Mouse (Mus musculus) E14TG2a.4 (cell line): ENCODE results near the gene Dennd2a.

ENCODE experiments used
- H3K27me3 ChIP-seq: 2 replicates; pipeline ENCODE4 v1.6.1; 2014; ENCODE audit warnings: low read length, control low read depth; ENCODE audit not compliant: insufficient read depth
- H3K36me3 ChIP-seq: 2 replicates; pipeline ENCODE4 v1.6.1; 2014; ENCODE audit warnings: low read length, control low read depth; ENCODE audit not compliant: insufficient read depth
- H3K4me1 ChIP-seq: replicated peaks from 2 replicates; pipeline ENCODE4 v1.6.1; 2014; ENCODE audit warnings: low read depth, low read length, control low read depth
- H3K4me3 ChIP-seq: replicated peaks from 2 replicates; pipeline ENCODE4 v1.5.1; 2014; ENCODE audit warnings: mild to moderate bottlenecking, low read length
- H3K9me3 ChIP-seq: 2 replicates; pipeline ENCODE4 v1.6.1; 2014; ENCODE audit warnings: low read length, control low read depth
- CTCF ChIP-seq: conservative IDR thresholded peaks from 2 replicates; pipeline ENCODE4 v1.5.1; 2014; ENCODE audit warnings: low read length
- NANOG ChIP-seq: IDR thresholded peaks from 2 replicates; pipeline ENCODE4 v1.6.1; 2014; ENCODE audit warnings: borderline replicate concordance, low read length, mixed read lengths
- POU5F1 ChIP-seq: IDR thresholded peaks from 2 replicates; pipeline ENCODE4 v1.6.1; 2014; ENCODE audit warnings: low read length, borderline replicate concordance

Gene Dennd2a

DNA sequence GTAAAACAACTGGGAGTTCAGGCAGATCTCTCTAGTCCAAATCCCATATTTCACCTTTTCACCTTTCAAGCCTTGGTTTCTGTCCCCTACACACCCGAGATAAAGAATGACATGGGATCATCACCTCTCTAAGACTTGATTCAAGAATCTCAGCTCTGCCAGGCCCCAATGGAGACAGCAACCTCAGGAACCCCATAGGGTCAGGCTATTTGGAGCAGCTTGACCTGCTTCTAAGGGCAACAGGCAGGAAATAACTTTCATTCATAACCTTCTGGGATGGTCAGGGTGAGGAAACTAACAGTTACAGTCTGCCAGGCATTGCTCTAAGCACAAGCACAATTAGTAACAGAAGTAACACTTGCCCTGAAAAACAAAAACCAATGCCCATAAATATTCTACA lies 21.0 kb downstream of the Dennd2a start:
- Histone ChIP-seq H3K4me3 (no peak overlapping the region), H3K27me3 (no peaks in the 10 kb centered on the region), H3K4me1 (peaks cover 76% of the 10 kb centered on the region), H3K36me3 (peaks cover 15% of the 10 kb centered on the region; the same call in 1 of the 2 replicates), H3K9me3 (no peaks in the 10 kb centered on the region)
- no peak for TF ChIP-seq POU5F1
- no peak for TF ChIP-seq CTCF
- no peak for TF ChIP-seq NANOG

DNA sequence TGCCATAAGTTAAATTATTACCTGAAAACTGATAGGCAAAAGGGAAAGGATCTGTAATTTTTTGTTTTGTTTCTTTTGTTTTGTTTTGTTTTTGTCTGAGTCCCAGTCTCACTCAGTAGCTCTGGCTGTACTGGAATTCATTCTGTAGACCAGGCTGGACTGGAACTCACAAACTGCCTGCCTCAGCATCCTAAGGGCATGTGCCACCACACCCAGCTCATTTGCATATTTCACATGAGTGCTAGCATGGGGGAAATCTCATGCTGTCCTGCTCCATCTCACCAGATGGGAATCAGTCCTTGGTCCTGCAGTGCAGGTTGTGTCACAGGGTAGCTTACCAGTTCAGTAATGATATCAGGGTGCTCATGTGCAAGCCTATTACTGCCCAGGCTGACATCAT lies 22.7 kb downstream of the Dennd2a start:
- Histone ChIP-seq H3K4me1 (peaks cover 75% of the 10 kb centered on the region), H3K9me3 (no peaks in the 10 kb centered on the region)

DNA sequence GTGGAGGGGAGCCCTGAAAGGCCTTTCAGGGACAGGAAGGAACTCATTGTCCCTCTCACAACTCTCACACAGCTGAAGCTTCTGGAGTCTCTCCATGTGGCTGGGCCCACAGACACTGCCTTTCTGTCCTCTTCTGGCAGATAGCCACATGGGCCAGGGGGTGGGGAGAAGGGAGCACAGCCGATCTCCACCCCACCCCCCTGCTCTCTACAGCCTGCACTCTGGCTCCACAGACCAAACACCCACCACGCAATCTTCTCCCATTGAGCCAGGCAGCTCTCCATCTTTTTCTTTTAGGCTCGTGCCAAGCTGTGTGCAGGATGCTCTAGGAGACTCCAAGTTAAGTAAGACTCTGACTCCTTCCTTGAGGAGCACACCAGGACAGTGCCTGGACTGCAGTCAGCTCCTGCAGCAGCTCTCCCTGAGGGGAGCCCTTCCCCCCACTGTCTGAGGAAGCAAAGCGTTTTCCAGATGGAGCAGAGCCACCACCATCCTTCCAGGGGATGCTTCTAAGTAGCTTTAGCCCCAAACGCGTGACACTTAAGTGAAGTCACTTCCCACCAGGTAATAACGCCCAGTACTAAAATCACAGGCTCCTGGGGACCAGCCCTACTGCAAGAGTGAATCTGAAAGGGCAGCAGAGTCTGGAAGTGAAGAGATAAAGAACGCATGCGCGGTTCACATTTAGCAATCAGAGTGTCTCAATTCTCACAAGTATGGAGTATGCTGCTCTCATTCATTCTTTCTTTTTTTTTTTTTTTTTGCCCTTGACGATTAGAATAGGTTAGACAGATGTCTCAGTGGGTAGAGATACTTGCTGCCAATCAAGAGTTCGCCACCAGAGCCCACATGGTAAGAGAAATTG lies 28.8 kb downstream of the Dennd2a start:
- H3K4me1 ChIP-seq: peaks cover 59% of the 10 kb centered on the region
- H3K9me3 ChIP-seq: no peaks in the 10 kb centered on the region
- H3K4me3 ChIP-seq: no peak overlapping the region
- H3K36me3 ChIP-seq: peaks cover 41% of the 10 kb centered on the region
- H3K27me3 ChIP-seq: no peaks in the 10 kb centered on the region
- TF ChIP-seq POU5F1 (no peak), CTCF (no peak), NANOG (no peak)

More for the DNA sequence above, 22.7 kb downstream of the Dennd2a start:
- H3K36me3 ChIP-seq: peaks cover 29% of the 10 kb centered on the region
- no peak overlapping the region for H3K4me3 ChIP-seq
- TF ChIP-seq NANOG (no peak), POU5F1 (no peak), CTCF (no peak)
- no peaks in the 10 kb centered on the region for H3K27me3 ChIP-seq

DNA sequence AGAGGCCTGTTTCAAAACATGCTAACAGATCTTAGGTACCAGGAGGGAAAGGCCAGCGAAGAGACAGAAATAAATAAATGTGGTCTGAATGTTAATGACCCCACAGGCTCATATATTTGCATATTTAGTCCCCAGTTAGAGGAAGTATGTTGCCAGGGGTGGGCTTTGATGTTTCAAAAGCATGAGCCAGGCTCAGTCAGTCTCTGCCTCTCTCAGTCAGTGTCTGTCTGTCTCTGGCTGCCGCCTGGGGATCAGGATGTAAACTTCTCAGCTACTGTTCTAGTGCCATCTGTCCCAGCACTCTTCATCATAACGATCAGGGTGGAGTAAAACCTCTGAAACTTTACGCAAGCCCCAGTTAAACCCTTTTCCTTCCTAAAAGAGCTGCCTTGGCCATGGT lies 29.9 kb downstream of the Dennd2a start:
- H3K4me1 ChIP-seq: peaks cover 57% of the 10 kb centered on the region
- no peaks in the 10 kb centered on the region for H3K27me3 ChIP-seq
- no peak for TF ChIP-seq NANOG
- TF ChIP-seq CTCF: no peak
- no peak for TF ChIP-seq POU5F1
- H3K36me3 ChIP-seq: peaks cover 44% of the 10 kb centered on the region
- no peaks in the 10 kb centered on the region for H3K9me3 ChIP-seq
- H3K4me3 ChIP-seq: peak overlapping the region; percentile 73

DNA sequence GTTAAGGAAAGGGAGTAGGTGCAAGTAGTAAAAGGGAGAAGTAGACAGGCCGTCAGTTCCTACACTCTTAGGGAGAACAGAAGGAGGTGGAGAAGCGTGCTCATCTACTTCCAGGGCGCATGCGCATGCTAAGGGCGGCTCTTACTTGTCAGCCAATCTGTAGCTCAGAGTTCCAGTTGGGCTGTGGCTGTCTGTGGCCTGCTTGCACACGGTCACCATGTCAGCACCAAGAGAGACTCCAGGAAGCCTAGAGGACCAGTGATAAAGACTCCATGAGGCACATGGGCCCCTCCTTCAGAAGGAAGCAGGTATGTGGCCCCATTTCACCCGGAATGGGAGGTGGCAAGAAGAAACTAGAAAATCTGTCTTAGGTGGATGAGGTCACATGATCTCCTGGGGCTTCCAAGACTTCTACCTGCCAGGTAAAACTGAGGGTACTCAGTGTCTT lies 30.3 kb downstream of the Dennd2a start:
- Histone ChIP-seq H3K4me1 (peaks cover 59% of the 10 kb centered on the region), H3K4me3 (peak overlapping the region; percentile 73), H3K9me3 (no peaks in the 10 kb centered on the region), H3K27me3 (no peaks in the 10 kb centered on the region), H3K36me3 (peaks cover 46% of the 10 kb centered on the region)
- no peak for TF ChIP-seq NANOG
- TF ChIP-seq CTCF: no peak
- no peak for TF ChIP-seq POU5F1

DNA sequence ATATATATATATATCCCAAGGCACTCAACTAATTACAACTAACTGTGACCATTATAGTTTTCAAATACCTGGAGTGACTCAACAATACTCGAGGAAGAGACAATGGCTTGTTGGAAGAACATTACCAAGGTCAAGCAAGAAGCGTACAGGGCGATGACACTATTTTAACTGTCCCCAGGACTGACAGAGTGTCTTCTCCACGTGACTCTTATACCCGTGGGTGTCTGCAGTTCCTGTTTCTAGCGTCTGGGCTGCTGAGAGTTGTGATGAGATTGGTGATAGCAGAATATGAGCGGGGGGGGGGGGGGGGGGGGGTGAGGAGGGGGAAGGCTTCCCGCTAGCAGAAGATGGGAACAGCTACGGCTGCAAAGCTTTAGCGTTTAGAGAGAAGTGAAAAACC lies 30.9 kb downstream of the Dennd2a start:
- peak overlapping the region; percentile 73 for H3K4me3 ChIP-seq
- H3K4me1 ChIP-seq: peaks cover 62% of the 10 kb centered on the region
- TF ChIP-seq NANOG: no peak
- TF ChIP-seq CTCF: no peak
- no peak for TF ChIP-seq POU5F1
- no peaks in the 10 kb centered on the region for H3K9me3 ChIP-seq
- H3K36me3 ChIP-seq: peaks cover 46% of the 10 kb centered on the region
- H3K27me3 ChIP-seq: no peaks in the 10 kb centered on the region

DNA sequence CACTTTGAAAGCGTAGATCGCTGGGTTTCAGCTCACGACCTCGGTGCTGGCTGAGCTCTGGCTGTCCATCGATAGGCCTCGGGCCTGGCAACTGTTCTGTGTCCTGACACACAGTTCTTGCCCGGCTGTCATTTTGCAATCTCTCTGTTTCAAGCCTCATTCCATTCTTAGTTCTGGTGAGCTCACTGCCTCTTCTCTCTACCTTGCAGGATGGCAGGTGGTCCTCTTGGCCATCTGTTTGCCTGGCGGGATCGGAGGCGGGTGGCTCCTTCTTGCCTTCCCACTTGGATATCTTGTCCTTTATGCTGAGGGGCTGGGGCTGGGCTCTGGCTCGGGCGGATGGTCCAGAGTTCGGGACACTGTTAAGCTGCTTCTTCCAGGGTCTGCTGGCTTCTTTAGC lies 34.5 kb downstream of the Dennd2a start:
- H3K4me1 ChIP-seq: peaks cover 29% of the 10 kb centered on the region
- TF ChIP-seq CTCF (no peak), POU5F1 (no peak), NANOG (no peak)
- H3K4me3 ChIP-seq: peak overlapping the region; percentile 39
- H3K36me3 ChIP-seq: peaks cover 45% of the 10 kb centered on the region
- H3K9me3 ChIP-seq: peaks cover 13% of the 10 kb centered on the region
- H3K27me3 ChIP-seq: no peaks in the 10 kb centered on the region

DNA sequence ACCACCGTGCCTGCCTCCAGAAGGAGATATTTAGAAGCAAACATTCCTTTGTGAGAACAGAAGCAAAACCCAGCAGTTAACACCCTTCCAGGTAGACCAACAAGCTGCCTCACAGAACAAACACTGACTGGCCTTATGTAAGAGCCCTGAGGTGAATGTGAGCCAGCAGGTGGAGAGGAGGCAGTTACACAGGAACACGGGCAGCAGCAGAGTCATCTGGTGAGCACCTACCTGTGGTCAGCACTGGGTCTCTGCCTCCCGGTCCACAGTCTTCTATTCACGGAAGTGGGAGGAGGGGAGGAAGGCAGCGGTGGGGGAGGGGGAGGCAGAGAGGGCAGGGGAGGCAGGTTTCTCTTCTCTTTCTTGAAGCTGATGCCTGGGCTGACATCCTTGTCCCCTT lies 35.2 kb downstream of the Dennd2a start:
- TF ChIP-seq NANOG (no peak), POU5F1 (no peak), CTCF (no peak)

More for the DNA sequence above, 35.2 kb downstream of the Dennd2a start:
- Histone ChIP-seq H3K27me3 (no peaks in the 10 kb centered on the region), H3K4me1 (peaks cover 22% of the 10 kb centered on the region), H3K9me3 (peaks cover 13% of the 10 kb centered on the region), H3K4me3 (no peak overlapping the region), H3K36me3 (peaks cover 52% of the 10 kb centered on the region)
